Mouse (Mus musculus) spleen, embryonic (tissue): ENCODE measurements around the gene Nek9.

ENCODE experiments used
- CTCF ChIA-PET: fragments of 350-600 bp; sonication (Branson Sonifier 250); formaldehyde crosslinking; loops from one replicate; lab custom pipeline; 2022; lab: Charles Lee

The Nek9 gene

DNA sequence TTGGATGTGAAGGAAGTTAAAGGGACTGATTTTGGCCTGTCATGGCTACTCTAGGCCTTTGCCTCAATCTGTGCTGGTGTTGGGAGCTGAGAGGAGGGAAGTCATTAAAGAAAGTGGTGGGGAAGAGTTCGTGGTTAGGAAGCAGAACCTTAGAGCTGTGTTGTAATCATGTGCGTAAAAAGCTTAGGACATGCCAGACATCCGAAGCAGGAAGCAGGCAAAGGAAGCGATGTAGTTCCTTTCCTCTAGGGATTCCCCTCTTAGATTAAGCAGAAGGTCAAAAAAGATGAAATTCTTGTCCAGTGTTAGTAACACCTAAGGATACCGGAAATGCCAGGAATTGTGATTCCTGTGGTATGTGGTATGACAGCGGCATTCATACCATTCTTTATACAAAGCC is 9.2 kb upstream of the Nek9 start:
- CTCF ChIA-PET: no interaction called here

GRCm38 (mm10) chr12:85347196-85347595 is 8.0 kb upstream of the Nek9 start:
- CTCF ChIA-PET: interaction anchor here (1.0 to 3.7 kb wide), 4 partner anchors 13 to 145 kb away, joined by 4 to 17 read pairs (median 4); no protein-coding TSS in a partner anchor

DNA sequence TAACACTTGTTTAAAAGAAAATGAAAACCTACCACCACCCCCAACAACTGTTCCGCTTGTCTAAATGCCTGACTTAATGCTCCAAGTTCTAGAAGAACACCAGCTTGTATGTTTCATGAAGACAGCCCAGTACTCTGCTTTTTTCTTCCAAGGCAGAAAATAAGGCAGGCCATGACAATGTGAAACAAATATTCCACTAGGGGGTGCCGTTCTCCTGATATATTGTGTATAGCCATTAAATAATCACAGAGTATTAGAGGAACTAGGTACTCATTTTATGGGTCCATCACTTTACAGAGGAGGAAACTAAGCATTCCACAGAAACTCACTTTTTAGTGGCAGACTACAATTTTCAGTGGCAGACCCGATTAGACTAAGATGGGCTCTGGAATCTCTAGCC is 7.2 kb upstream of the Nek9 start:
- CTCF ChIA-PET: interaction anchor here (1.0 to 3.7 kb wide), 3 partner anchors 141 to 146 kb away, joined by 4 to 17 read pairs (median 4); no protein-coding TSS in a partner anchor

DNA sequence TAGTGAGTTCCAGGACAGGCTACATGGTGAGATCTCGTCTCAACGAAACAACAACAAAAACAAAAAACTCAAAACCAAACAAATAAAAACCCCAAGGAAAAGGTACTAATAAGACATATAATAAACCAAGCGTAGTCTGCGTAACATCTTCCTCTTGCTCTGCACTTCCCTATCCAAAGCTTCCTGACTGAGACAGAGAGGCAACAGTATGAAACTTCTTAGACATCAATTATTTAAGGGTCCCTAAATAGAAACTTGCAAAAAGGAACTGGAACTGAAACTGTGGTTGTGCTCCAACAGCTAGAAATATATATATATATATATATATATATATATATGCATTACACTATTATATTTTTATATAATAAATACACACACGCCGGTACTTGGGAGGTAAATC is 6.4 kb upstream of the Nek9 start:
- CTCF ChIA-PET: interaction anchor here (0.6 to 3.7 kb wide), 3 partner anchors 17 to 142 kb away, joined by 4 to 17 read pairs (median 10); no protein-coding TSS in a partner anchor

- CTCF ChIA-PET: interaction anchor here (3.7 kb wide), 1 partner anchor 143 kb away, joined by 17 read pairs; no protein-coding TSS in a partner anchor
Observed at GRCm38 (mm10) chr12:85344252-85344651, 5.1 kb upstream of the Nek9 start.

- CTCF ChIA-PET: no interaction called here
Observed at GRCm38 (mm10) chr12:85342310-85342709, 3.1 kb upstream of the Nek9 start.

- CTCF ChIA-PET: interaction anchor here (1.1 to 1.8 kb wide), 2 partner anchors 145 to 149 kb away, joined by 3 to 7 read pairs; no protein-coding TSS in a partner anchor
Observed at GRCm38 (mm10) chr12:85341131-85341530, 2.0 kb upstream of the Nek9 start.

DNA sequence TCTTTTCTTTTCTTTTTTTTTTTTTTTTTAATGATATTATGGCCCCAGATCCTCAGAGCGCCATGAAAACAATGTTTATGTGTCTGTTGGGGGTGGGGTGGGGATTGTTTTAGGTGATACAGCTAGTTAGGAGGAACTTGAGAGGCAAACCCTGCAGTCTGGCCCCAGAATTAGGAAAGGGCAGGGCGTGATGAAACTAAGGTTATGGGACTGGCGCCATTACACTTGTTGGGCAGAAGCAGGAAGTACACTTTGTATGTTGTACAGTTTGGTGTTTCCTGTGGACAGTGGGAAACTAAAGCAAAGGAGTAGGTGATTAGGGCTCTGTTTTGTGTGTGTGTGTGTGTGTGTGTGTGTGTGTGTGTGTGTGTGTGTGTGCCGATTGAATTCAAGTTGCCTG is 785 bp upstream of the Nek9 start:
- CTCF ChIA-PET: interaction anchor here (0.6 to 2.0 kb wide), 5 partner anchors 133 to 572 kb away, joined by 3 to 8 read pairs (median 7); no protein-coding TSS in a partner anchor

GRCm38 (mm10) chr12:85338815-85339214 is 347 bp downstream of the Nek9 start:
- CTCF ChIA-PET: interaction anchor here (0.6 to 2.0 kb wide), 6 partner anchors 81 to 638 kb away, joined by 3 to 14 read pairs (median 7); no protein-coding TSS in a partner anchor

DNA sequence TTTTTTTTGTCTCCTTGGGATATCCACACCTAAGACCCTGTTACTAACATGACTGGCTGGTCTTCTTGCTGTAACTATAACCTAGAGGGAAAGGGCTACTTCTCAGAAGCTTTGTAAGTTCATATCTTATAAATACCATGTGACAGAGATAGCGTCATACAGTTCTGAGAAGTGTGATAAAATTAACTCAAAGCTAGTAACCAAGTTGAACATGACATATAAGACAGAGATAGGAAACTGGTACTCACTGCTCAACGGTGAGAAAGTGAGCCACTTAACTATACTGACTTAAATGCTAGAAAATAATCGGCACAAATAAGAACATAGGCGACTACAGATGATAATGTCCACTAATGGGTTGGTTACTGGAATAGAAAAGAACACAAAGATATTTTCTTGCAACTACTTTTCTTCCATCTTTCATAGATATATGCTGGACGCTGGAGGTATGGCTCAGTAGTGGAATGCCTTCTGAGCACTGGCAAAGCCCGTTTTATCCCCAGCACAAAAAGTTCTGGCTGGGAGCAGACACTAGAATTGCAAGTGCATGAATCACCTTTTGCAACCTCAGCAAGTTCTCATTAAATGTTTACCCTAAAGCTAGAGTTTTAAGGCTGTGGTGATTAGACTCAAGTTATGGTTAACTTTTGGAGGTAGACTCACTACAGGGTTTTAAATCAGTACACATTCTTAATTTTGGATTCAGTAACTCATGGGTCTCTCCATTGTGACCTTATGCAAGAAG is 1.4 kb downstream of the Nek9 start:
- CTCF ChIA-PET: interaction anchor here (0.6 to 2.0 kb wide), 6 partner anchors 82 to 1308 kb away, joined by 5 to 14 read pairs (median 7); no protein-coding TSS in a partner anchor

GRCm38 (mm10) chr12:85330153-85330552 is 9.0 kb downstream of the Nek9 start:
- CTCF ChIA-PET: no interaction called here

DNA sequence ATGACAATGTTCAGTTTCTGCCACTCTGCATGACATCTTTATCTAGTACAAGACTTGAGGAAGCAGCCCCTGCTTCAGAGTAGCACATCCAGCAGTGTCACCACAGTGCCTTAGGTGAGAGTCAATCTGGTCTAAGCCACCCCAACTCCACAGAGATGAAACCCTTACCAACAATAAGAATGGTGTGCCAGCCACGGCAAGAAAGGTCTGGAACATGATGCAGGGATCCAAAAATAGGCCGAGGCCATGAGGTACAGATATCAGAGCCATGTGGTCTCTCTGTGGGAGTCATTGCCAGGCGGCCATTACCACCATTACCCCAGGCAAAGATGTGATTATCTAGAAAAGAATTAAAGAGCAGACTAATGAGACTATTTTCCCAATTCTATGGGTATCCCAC is 30.5 kb downstream of the Nek9 start:
- CTCF ChIA-PET: no interaction called here

DNA sequence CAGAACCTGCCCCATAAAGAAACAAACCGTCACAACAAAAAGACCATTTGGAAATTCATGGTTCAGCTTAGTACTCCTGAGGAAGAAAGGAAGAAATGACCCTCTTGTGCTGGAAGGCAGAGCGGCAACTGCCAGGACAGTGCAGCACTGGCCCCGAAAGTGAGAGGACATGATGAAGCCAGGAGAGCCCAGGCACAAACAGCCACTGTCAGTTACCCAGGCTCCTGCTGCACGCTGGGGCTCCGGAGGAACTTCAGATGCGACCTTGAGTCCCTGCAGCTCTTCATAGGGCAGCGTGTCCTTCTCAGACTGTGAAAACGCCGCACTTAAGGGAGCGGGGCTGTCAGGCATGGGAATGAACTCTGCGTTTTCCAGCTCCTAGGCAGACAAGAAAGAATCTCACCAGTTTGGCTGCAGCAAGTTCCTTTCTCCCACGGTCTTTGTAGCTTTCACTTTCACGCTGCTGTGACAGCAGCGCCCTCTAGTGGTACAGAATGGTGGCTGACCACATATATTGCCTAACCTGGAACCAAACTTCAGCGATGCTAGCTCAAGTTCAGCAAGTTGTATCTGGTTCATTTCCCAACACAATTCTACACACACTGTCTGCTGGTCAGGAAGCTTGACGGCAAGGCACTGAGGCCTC is 33.8 kb downstream of the Nek9 start:
- CTCF ChIA-PET: interaction anchor here (0.6 to 1.8 kb wide), 7 partner anchors 20 to 137 kb away, joined by 3 to 5 read pairs (median 4); partner anchors contain the start of gene Eif2b2

GRCm38 (mm10) chr12:85304725-85305124 is 34.4 kb downstream of the Nek9 start:
- CTCF ChIA-PET: interaction anchor here (1.1 to 1.8 kb wide), 3 partner anchors 85 to 134 kb away, joined by 3 to 5 read pairs (median 5); partner anchors contain the start of gene Eif2b2

- CTCF ChIA-PET: interaction anchor here (0.7 kb wide), 1 partner anchor 184 kb away, joined by 5 read pairs; no protein-coding TSS in a partner anchor
Observed at GRCm38 (mm10) chr12:85303256-85303655, 35.9 kb downstream of the Nek9 start.

- CTCF ChIA-PET: no interaction called here
Observed at GRCm38 (mm10) chr12:85298835-85299180, 40.4 kb downstream of the Nek9 start.

DNA sequence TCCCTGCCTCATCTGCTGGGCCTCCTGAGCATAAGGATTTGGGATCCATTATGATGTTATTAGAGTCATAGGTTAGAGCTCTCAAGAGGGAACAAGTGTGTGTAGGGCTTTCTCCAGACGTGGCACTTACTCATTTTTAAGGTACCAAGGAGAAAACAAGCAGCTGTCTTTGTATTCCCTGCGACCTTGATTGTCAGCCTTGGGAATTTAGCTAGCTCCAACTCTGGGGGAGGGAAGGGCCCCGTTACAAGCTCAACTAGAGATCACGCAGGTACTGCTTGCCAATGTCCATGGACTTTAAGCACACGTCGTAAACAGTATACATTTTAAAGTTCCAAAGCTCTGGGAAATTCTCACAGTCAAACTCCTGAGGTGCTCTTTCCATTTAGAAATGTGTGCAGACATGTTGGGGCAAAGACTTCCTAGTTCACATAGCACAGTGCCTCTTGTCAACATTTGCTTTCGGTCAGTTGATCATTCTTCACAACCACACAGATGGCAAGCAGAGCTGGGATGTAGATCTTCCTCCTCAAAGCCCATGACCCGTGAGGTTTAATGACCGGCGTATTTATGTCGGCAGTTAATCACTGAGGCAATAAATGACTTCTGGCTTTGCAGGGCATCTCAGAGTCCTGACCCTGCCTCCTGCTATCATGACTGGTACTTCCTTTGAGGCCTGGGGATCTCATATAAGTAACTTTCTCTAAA is 40.9 kb downstream of the Nek9 start:
- CTCF ChIA-PET: no interaction called here

GRCm38 (mm10) chr12:85297345-85297997 is 41.7 kb downstream of the Nek9 start:
- CTCF ChIA-PET: no interaction called here

GRCm38 (mm10) chr12:85296915-85297314 is 42.2 kb downstream of the Nek9 start:
- CTCF ChIA-PET: no interaction called here

GRCm38 (mm10) chr12:85295506-85295905 is 43.7 kb downstream of the Nek9 start:
- CTCF ChIA-PET: interaction anchor here (0.7 kb wide), 1 partner anchor 44 kb away, joined by 18 read pairs; the partner anchor contains the start of gene Nek9

GRCm38 (mm10) chr12:85292906-85293305 is 46.3 kb downstream of the Nek9 start:
- CTCF ChIA-PET: no interaction called here
